Mouse (Mus musculus) megakaryocyte, embryonic 14.5 days (primary cell): Measurements from ENCODE around the gene Cybb.

Source experiments
- FLI1 ChIP-seq: IDR thresholded peaks from 2 replicates; pipeline ENCODE4 v1.6.1; 2012; ENCODE audit warnings: low read length, inconsistent platforms, mixed read lengths
- GATA1 ChIP-seq: IDR thresholded peaks from 3 replicates; pipeline ENCODE4 v1.6.1; 2012; ENCODE audit warnings: mixed read lengths, low read length, inconsistent platforms, borderline replicate concordance

DNA sequence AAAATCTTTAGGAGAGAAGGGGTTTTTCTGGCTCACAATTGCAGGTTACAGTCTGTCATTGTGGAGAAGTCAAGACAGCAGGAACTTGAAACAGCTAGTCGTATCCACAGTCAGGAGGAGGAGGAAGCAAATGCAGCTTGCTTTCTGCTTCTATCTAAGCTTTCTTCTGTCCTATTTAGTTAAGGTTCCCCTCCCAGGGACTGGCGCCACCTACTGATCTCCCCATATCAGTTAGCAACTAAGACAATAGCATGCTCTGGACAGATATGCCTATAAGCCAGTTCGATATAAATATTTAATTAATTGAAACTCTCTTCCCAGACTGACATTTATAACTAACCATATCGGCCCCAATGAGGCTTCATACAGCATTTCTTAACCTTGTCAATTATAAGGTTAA lies 46.5 kb downstream of the Cybb start:
- no peak for TF ChIP-seq FLI1
- no peak for TF ChIP-seq GATA1
